Mouse (Mus musculus) ES-E14 (cell line): ENCODE data around the gene Myl7.

Experiments used
- CHD2 ChIP-seq: IDR thresholded peaks from 2 replicates; pipeline ENCODE4 v1.6.1; 2014; ENCODE audit warnings: mild to moderate bottlenecking, low read depth, low read length, inconsistent platforms
- HCFC1 ChIP-seq: IDR thresholded peaks from 2 replicates; pipeline ENCODE4 v1.6.1; 2012; ENCODE audit warnings: low read length, inconsistent platforms, borderline replicate concordance; ENCODE audit not compliant: insufficient read depth
- ZNF384 ChIP-seq: IDR thresholded peaks from 2 replicates; pipeline ENCODE4 v1.6.1; 2012; ENCODE audit warnings: low read depth, low read length, inconsistent platforms

DNA sequence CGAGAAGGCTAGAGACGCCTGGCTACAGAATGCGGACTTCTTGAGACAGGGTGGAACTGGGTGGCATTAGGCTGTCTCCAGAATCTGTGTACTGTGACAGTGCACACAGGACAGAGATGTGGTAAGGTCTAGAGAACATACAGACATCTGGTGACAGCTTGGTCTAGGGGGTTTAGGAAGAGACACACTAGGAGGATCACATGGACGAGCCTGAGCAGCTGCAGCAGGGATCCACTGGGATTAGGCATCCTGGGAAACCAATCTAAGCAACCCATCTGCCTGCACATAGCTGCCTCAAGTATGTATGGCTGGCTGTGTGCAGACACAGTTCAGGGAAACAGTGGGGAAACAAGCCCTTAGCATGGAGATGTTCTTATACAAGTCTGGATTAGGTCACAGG, 15.4 kb upstream of the Myl7 start:
- TF ChIP-seq HCFC1, result no peak
- TF ChIP-seq ZNF384, result no peak
- TF ChIP-seq CHD2, result no peak
